In the genomic region with DNA sequence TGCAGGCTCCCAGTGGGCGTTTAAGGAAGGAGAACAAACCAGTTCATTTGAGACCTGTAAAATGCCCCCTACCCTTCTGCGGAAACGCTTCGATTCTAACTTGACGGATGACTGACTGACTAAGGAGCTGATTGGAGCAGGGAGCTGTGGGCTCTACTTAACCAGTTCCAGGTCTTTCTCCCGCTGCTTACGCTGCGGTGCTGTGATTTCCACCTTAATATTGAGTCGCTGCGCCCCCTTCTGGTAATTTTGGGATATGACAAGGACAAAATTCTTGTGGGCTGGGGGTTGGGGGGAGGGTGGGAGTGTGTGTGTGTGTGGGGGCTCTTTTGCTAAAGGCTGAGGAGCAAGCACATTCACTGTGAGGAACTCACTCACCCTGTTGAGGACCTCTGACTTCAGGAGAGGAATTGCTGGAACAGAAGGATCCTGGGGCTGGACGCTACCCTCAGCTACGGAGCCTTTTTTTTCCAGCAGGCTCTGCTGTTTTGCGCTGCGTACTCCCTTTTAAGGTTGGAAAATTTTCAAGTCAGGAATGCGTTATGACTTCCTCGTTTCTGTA, we compare ENCODE assay signal across 8 mouse cellular contexts. TPM values are rescaled to one million over a fixed set of nuclear protein-coding genes. Genes with fewer than 3 reads are reported as not detected.
DNase-seq lines count a peak whose midpoint lies in the region; ATAC-seq and TF ChIP-seq lines count a peak whose summit lies in the region.

No protein-coding gene starts in this region.

- TF ChIP-seq POLR2A in thymus, adult 2 months (IDR thresholded peaks at IDR 0.05; ENCODE audit: control insufficient read depth, extremely low read depth, insufficient read depth, low read length, poor library complexity) = no peak

- no peaks in the 10 kb centered on the region for H3K36me3 ChIP-seq in thymus, adult 2 months (ENCODE audit: control insufficient read depth, insufficient read depth, low read length)
- no peaks in the 10 kb centered on the region for H3K36me3 ChIP-seq in limb, embryonic 13.5 days
- H3K36me3 ChIP-seq in midbrain, postnatal 0 days (ENCODE audit: insufficient read depth, low read length) = no peaks in the 10 kb centered on the region

- H3K4me1 ChIP-seq in thymus, adult 2 months (replicated peaks; ENCODE audit: control insufficient read depth, insufficient read depth, low read length) = peaks cover 4% of the 10 kb centered on the region; the same call in 1 of the 2 replicates
- H3K4me1 ChIP-seq in limb, embryonic 13.5 days = peaks cover 8% of the 10 kb centered on the region
- H3K4me1 ChIP-seq in midbrain, postnatal 0 days (ENCODE audit: insufficient read depth, low read length) = no peaks in the 10 kb centered on the region

- ATAC-seq in limb, embryonic 13.5 days (ENCODE audit: low FRiP score, low read depth) = peak; percentile 88
- peak; percentile 67 for ATAC-seq in midbrain, postnatal 0 days (ENCODE audit: low FRiP score)

- TF ChIP-seq CTCF in thymus, adult 2 months (IDR thresholded peaks at IDR 0.05; ENCODE audit: borderline replicate concordance, control insufficient read depth, extremely low read depth, insufficient read depth, low read length, poor library complexity) = peak; percentile 76; the same call in 1 of the 2 replicates
- TF ChIP-seq CTCF in midbrain, postnatal 0 days (IDR thresholded peaks at IDR 0.05) = peak; percentile 85

- H3K4me2 ChIP-seq in limb, embryonic 13.5 days (replicated peaks) = peak overlapping the region; percentile 55
- H3K4me2 ChIP-seq in midbrain, postnatal 0 days (ENCODE audit: low read depth, low read length, poor library complexity, severe bottlenecking) = peak overlapping the region; percentile 2

- no peak overlapping the region for H3K27ac ChIP-seq in thymus, adult 2 months (ENCODE audit: control insufficient read depth, insufficient read depth, low read length)
- H3K27ac ChIP-seq in limb, embryonic 13.5 days = no peak overlapping the region
- H3K27ac ChIP-seq in midbrain, postnatal 0 days (ENCODE audit: low read depth, low read length) = no peak overlapping the region

- no peaks in the 10 kb centered on the region for H3K9me3 ChIP-seq in limb, embryonic 13.5 days
- no peaks in the 10 kb centered on the region for H3K9me3 ChIP-seq in midbrain, postnatal 0 days (ENCODE audit: low read length)

- no peak overlapping the region for H3K4me3 ChIP-seq in thymus, adult 2 months (ENCODE audit: control insufficient read depth, insufficient read depth, low read length)
- peak overlapping the region; percentile 21 for H3K4me3 ChIP-seq in limb, embryonic 13.5 days
- no peak overlapping the region for H3K4me3 ChIP-seq in midbrain, postnatal 0 days (ENCODE audit: low read depth, low read length)

- DNase-seq in thymus, adult 2 months = peak; percentile 54
- DNase-seq in thymus, adult 18-20 months = no peak
- DNase-seq in cerebellum, adult 9-10 months = peak; percentile 75
- peak; percentile 55 to 65 for DNase-seq in frontal cortex, postnatal 36 days (ENCODE audit: low spot score in 2 of 2)
- peak; percentile 89 for DNase-seq in induced T-regulatory cell, adult 2 months (ENCODE audit: low read depth)
- peak; percentile 91 for DNase-seq in midbrain, postnatal 0 days (ENCODE audit: low spot score)
- DNase-seq in thymus, postnatal 14 days = peak; percentile 65

- H3K27me3 ChIP-seq in thymus, adult 2 months (ENCODE audit: control insufficient read depth, insufficient read depth, low read length) = no peaks in the 10 kb centered on the region
- no peaks in the 10 kb centered on the region for H3K27me3 ChIP-seq in limb, embryonic 13.5 days
- H3K27me3 ChIP-seq in midbrain, postnatal 0 days (ENCODE audit: insufficient read depth, low read length) = no peaks in the 10 kb centered on the region

- no peak overlapping the region for H3K9ac ChIP-seq in limb, embryonic 13.5 days
- H3K9ac ChIP-seq in midbrain, postnatal 0 days (replicated peaks; ENCODE audit: low read length, poor library complexity, severe bottlenecking) = no peak overlapping the region

- 26% methylated on average over 16 of the region's 16 CpGs for WGBS in thymus, adult 2 months
- 18% methylated on average over 16 of the region's 16 CpGs for WGBS in limb, embryonic 13.5 days
- 22% methylated on average over 16 of the region's 16 CpGs for WGBS in midbrain, postnatal 0 days

RNA-seq across cellular contexts. Expression of a gene that starts 18.5 kb away (rescaled TPM):
- 12.1 and 12.6 TPM in 2 replicates for polyA plus RNA-seq in thymus, adult 2 months (2012; rRNA removed)
- 6.1 and 7.2 TPM in 2 replicates for polyA plus RNA-seq in limb, embryonic 13.5 days (2015; fragmentation: Nextera tagmentation; extraction: Ambion mirVana)
- total RNA-seq in midbrain, postnatal 0 days (2014; rRNA removed) = 9.7 and 14.6 TPM in 2 replicates
- 7.3 and 10.0 TPM in 2 replicates for polyA plus RNA-seq in midbrain, postnatal 0 days (2015; fragmentation: Nextera tagmentation; extraction: Ambion mirVana)

Comparison
In these comparisons a context has a peak if more than half of its experiments do, and no peak if none do; other contexts are left out.
1. DNase-seq: peak in thymus, adult 2 months (single experiment), cerebellum, adult 9-10 months (single experiment), frontal cortex, postnatal 36 days (2 of 2), induced T-regulatory cell, adult 2 months (single experiment), midbrain, postnatal 0 days (single experiment) and thymus, postnatal 14 days (single experiment); none in thymus, adult 18-20 months (0 of 2).